Mouse (Mus musculus): Measurements from ENCODE around the gene Cdh6. TPM values are rescaled to one million over a fixed set of nuclear protein-coding genes. Genes with fewer than 3 reads are reported as not detected.

The Cdh6 gene
- polyA plus RNA-seq, 1 experiment from 2014 or later = 2.1 TPM

GRCm38 (mm10) chr15:13141983-13142382, 31.5 kb downstream of the Cdh6 start:
- TF ChIP-seq EP300 (optimal IDR thresholded peaks at IDR 0.05) (no peak), CTCF (IDR thresholded peaks at IDR 0.05; ENCODE audit: low read depth) (no peak)
- Histone ChIP-seq H3K4me1 (replicated peaks; ENCODE audit: control insufficient read depth, insufficient read depth) (no peaks in the 10 kb centered on the region), H3K4me3 (ENCODE audit: low read depth, low read length) (no peak overlapping the region), H3K9me3 (ENCODE audit: control insufficient read depth, low read length) (no peaks in the 10 kb centered on the region), H3K27me3 (ENCODE audit: control insufficient read depth, insufficient read depth, low read length) (no peaks in the 10 kb centered on the region), H3K36me3 (ENCODE audit: control insufficient read depth, insufficient read depth, low read length) (no peaks in the 10 kb centered on the region), H3K27ac (replicated peaks) (no peak overlapping the region), H3K4me2 (replicated peaks; ENCODE audit: low read depth) (no peak overlapping the region), H3K9ac (ENCODE audit: low read length) (no peak overlapping the region)
- ATAC-seq (ENCODE audit: low FRiP score, low TSS enrichment) = no peak
- no peak for DNase-seq (ENCODE audit: low spot score)
- 32% methylated on average over 4 of the region's 4 CpGs for WGBS

- H3K9ac ChIP-seq (ENCODE audit: low read length) = no peak overlapping the region
- ATAC-seq (ENCODE audit: low FRiP score, low TSS enrichment) (no peak), DNase-seq (ENCODE audit: low spot score) (no peak)
- H3K27me3 ChIP-seq (ENCODE audit: control insufficient read depth, insufficient read depth, low read length) = no peaks in the 10 kb centered on the region
- H3K27ac ChIP-seq (replicated peaks) = no peak overlapping the region
- no peaks in the 10 kb centered on the region for H3K36me3 ChIP-seq (ENCODE audit: control insufficient read depth, insufficient read depth, low read length)
- H3K9me3 ChIP-seq (ENCODE audit: control insufficient read depth, low read length) = no peaks in the 10 kb centered on the region
- no peaks in the 10 kb centered on the region for H3K4me1 ChIP-seq (replicated peaks; ENCODE audit: control insufficient read depth, insufficient read depth)
- no peak overlapping the region for H3K4me2 ChIP-seq (replicated peaks; ENCODE audit: low read depth)
- 82% methylated on average over 5 of the region's 5 CpGs for WGBS
- no peak for TF ChIP-seq EP300 (optimal IDR thresholded peaks at IDR 0.05)
- TF ChIP-seq CTCF (IDR thresholded peaks at IDR 0.05; ENCODE audit: low read depth) = no peak
- H3K4me3 ChIP-seq (ENCODE audit: low read depth, low read length) = no peak overlapping the region
These were observed 33.8 kb downstream of the Cdh6 start for GRCm38 (mm10) chr15:13139662-13140061.

GRCm38 (mm10) chr15:13137166-13137565, 36.3 kb downstream of the Cdh6 start:
- Histone ChIP-seq H3K4me1 (replicated peaks; ENCODE audit: control insufficient read depth, insufficient read depth) (no peaks in the 10 kb centered on the region), H3K4me2 (replicated peaks; ENCODE audit: low read depth) (no peak overlapping the region), H3K27ac (replicated peaks) (no peak overlapping the region), H3K4me3 (ENCODE audit: low read depth, low read length) (no peak overlapping the region), H3K9ac (ENCODE audit: low read length) (no peak overlapping the region), H3K27me3 (ENCODE audit: control insufficient read depth, insufficient read depth, low read length) (no peaks in the 10 kb centered on the region), H3K36me3 (ENCODE audit: control insufficient read depth, insufficient read depth, low read length) (no peaks in the 10 kb centered on the region), H3K9me3 (ENCODE audit: control insufficient read depth, low read length) (no peaks in the 10 kb centered on the region)
- WGBS = 77% methylated on average over 6 of the region's 6 CpGs
- TF ChIP-seq EP300 (optimal IDR thresholded peaks at IDR 0.05) = no peak
- no peak for TF ChIP-seq CTCF (IDR thresholded peaks at IDR 0.05; ENCODE audit: low read depth)
- no peak for ATAC-seq (ENCODE audit: low FRiP score, low TSS enrichment)
- no peak for DNase-seq (ENCODE audit: low spot score)

- H3K9ac ChIP-seq (ENCODE audit: low read length) = no peak overlapping the region
- ATAC-seq (ENCODE audit: low FRiP score, low TSS enrichment) = no peak
- H3K4me3 ChIP-seq (ENCODE audit: low read depth, low read length) = no peak overlapping the region
- TF ChIP-seq CTCF (IDR thresholded peaks at IDR 0.05; ENCODE audit: low read depth) (peak; percentile 65), EP300 (optimal IDR thresholded peaks at IDR 0.05) (no peak)
- H3K4me2 ChIP-seq (replicated peaks; ENCODE audit: low read depth) = no peak overlapping the region
- no peaks in the 10 kb centered on the region for H3K9me3 ChIP-seq (ENCODE audit: control insufficient read depth, low read length)
- H3K27me3 ChIP-seq (ENCODE audit: control insufficient read depth, insufficient read depth, low read length) = no peaks in the 10 kb centered on the region
- no peaks in the 10 kb centered on the region for H3K36me3 ChIP-seq (ENCODE audit: control insufficient read depth, insufficient read depth, low read length)
- no peak overlapping the region for H3K27ac ChIP-seq (replicated peaks)
- no peaks in the 10 kb centered on the region for H3K4me1 ChIP-seq (replicated peaks; ENCODE audit: control insufficient read depth, insufficient read depth)
- 65% methylated on average over 1 of the region's 1 CpGs for WGBS
- DNase-seq (ENCODE audit: low spot score) = no peak
These were observed 39.4 kb downstream of the Cdh6 start for GRCm38 (mm10) chr15:13134086-13134485.

GRCm38 (mm10) chr15:13133370-13133769, 40.1 kb downstream of the Cdh6 start:
- DNase-seq (ENCODE audit: low spot score) (no peak), ATAC-seq (ENCODE audit: low FRiP score, low TSS enrichment) (no peak)
- Histone ChIP-seq H3K27ac (replicated peaks) (no peak overlapping the region), H3K27me3 (ENCODE audit: control insufficient read depth, insufficient read depth, low read length) (no peaks in the 10 kb centered on the region), H3K4me3 (ENCODE audit: low read depth, low read length) (no peak overlapping the region), H3K9me3 (ENCODE audit: control insufficient read depth, low read length) (no peaks in the 10 kb centered on the region), H3K4me1 (replicated peaks; ENCODE audit: control insufficient read depth, insufficient read depth) (no peaks in the 10 kb centered on the region), H3K36me3 (ENCODE audit: control insufficient read depth, insufficient read depth, low read length) (no peaks in the 10 kb centered on the region), H3K4me2 (replicated peaks; ENCODE audit: low read depth) (no peak overlapping the region), H3K9ac (ENCODE audit: low read length) (no peak overlapping the region)
- WGBS = 92% methylated on average over 8 of the region's 8 CpGs
- TF ChIP-seq CTCF (IDR thresholded peaks at IDR 0.05; ENCODE audit: low read depth) (peak; percentile 52), EP300 (optimal IDR thresholded peaks at IDR 0.05) (no peak)

GRCm38 (mm10) chr15:13132493-13132892, 41.0 kb downstream of the Cdh6 start:
- no peak for TF ChIP-seq CTCF (IDR thresholded peaks at IDR 0.05; ENCODE audit: low read depth)
- no peak for TF ChIP-seq EP300 (optimal IDR thresholded peaks at IDR 0.05)
- Histone ChIP-seq H3K4me3 (ENCODE audit: low read depth, low read length) (no peak overlapping the region), H3K27me3 (ENCODE audit: control insufficient read depth, insufficient read depth, low read length) (no peaks in the 10 kb centered on the region), H3K9me3 (ENCODE audit: control insufficient read depth, low read length) (no peaks in the 10 kb centered on the region), H3K36me3 (ENCODE audit: control insufficient read depth, insufficient read depth, low read length) (no peaks in the 10 kb centered on the region), H3K4me1 (replicated peaks; ENCODE audit: control insufficient read depth, insufficient read depth) (no peaks in the 10 kb centered on the region), H3K9ac (ENCODE audit: low read length) (no peak overlapping the region), H3K27ac (replicated peaks) (no peak overlapping the region), H3K4me2 (replicated peaks; ENCODE audit: low read depth) (no peak overlapping the region)
- DNase-seq (ENCODE audit: low spot score) (no peak), ATAC-seq (ENCODE audit: low FRiP score, low TSS enrichment) (no peak)
- WGBS = 80% methylated on average over 3 of the region's 3 CpGs

All from stomach, postnatal 0 days (tissue).